Mouse (Mus musculus): ENCODE measurements at regions not wholly inside any gene's neighbourhood (a gene's known extent, or its start where the extent isn't known, plus 50 kb on each side); places are given as distances from the start of the nearest gene placed in this dataset.

GRCm38 (mm10) chr13:75631048-75631447 is 75.5 kb upstream of the Ell2 start:
- no peak for DNase-seq (ENCODE audit: extremely low spot score, low read depth, low spot score)

GRCm38 (mm10) chr13:75647513-75647912 is 59.0 kb upstream of the Ell2 start:
- DNase-seq (ENCODE audit: extremely low spot score, low read depth, low spot score), result no peak

DNA sequence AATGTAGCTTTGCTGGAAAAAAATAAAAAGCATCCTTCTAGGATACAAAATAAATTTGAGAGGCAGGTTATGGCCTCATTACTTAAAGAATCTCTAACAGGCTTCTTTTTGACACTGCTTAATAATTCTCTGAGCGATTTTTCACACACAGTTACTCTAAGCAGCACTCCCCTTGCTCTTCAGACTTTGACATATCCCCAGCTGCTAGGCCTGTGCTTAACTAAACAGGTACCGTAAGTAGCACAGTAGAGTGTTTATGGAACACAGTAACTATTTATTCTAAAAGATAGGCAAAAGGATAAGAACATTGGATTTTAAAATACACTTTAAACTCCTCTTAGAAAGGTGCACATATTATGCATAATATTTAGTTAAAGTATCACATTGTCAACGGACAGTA is 54.6 kb upstream of the Ell2 start:
- no peak for DNase-seq (ENCODE audit: extremely low spot score, low read depth, low spot score)

- DNase-seq (ENCODE audit: extremely low spot score, low read depth, low spot score), result no peak
These were observed 53.6 kb upstream of the Ell2 start for GRCm38 (mm10) chr13:75652966-75653365.
